Mouse (Mus musculus): ENCODE data around the gene Anks1b. TPM values are rescaled to one million over a fixed set of nuclear protein-coding genes. Genes with fewer than 3 reads are reported as not detected.

The Anks1b gene
- 15.0 and 17.3 TPM in 2 replicates for polyA plus RNA-seq (2014; fragmentation: Nextera tagmentation; extraction: Ambion mirVana)

- Histone ChIP-seq H3K27me3 (ENCODE audit: control insufficient read depth, insufficient read depth, low read length) (no peaks in the 10 kb centered on the region), H3K4me2 (ENCODE audit: low read depth, low read length, severe bottlenecking) (peak within 1 kb of the TSS; percentile 93), H3K9ac (ENCODE audit: low read length) (peak within 1 kb of the TSS; percentile 72), H3K9me3 (ENCODE audit: control insufficient read depth, low read length) (no peaks in the 10 kb centered on the region), H3K4me1 (replicated peaks; ENCODE audit: control insufficient read depth, insufficient read depth, low read length) (no peaks in the 10 kb centered on the region), H3K36me3 (ENCODE audit: control insufficient read depth, insufficient read depth, low read length) (no peaks in the 10 kb centered on the region), H3K27ac (ENCODE audit: low read depth, low read length) (peak within 1 kb of the TSS; percentile 37; the same call in 1 of the 2 replicates), H3K4me3 (ENCODE audit: low read depth, low read length) (peak within 1 kb of the TSS; percentile 75)
- DNase-seq (ENCODE audit: low spot score) (peak; percentile 82), ATAC-seq (replicated peaks; ENCODE audit: low FRiP score) (peak; percentile 86)
- under 1% methylated on average over 48 of the region's 48 CpGs for WGBS
Observed at GRCm38 (mm10) chr10:89873146-89873950, at the start of gene Anks1b. Anks1b (plus strand) TSS chr10:89873509.

- no peak for ATAC-seq (replicated peaks; ENCODE audit: low FRiP score)
- no peak for DNase-seq (ENCODE audit: low spot score)
- Histone ChIP-seq H3K27me3 (ENCODE audit: control insufficient read depth, insufficient read depth, low read length) (no peaks in the 10 kb centered on the region), H3K4me2 (ENCODE audit: low read depth, low read length, severe bottlenecking) (no peak overlapping the region), H3K27ac (ENCODE audit: low read depth, low read length) (no peak overlapping the region), H3K36me3 (ENCODE audit: control insufficient read depth, insufficient read depth, low read length) (no peaks in the 10 kb centered on the region), H3K4me3 (ENCODE audit: low read depth, low read length) (no peak overlapping the region), H3K4me1 (replicated peaks; ENCODE audit: control insufficient read depth, insufficient read depth, low read length) (no peaks in the 10 kb centered on the region), H3K9me3 (ENCODE audit: control insufficient read depth, low read length) (no peaks in the 10 kb centered on the region), H3K9ac (ENCODE audit: low read length) (no peak overlapping the region)
- WGBS, result 42% methylated on average over 2 of the region's 2 CpGs
Observed at GRCm38 (mm10) chr10:89823906-89824305, 49.4 kb upstream of the Anks1b start.

GRCm38 (mm10) chr10:89826896-89827295 is 46.4 kb upstream of the Anks1b start:
- H3K27me3 ChIP-seq (ENCODE audit: control insufficient read depth, insufficient read depth, low read length), result no peaks in the 10 kb centered on the region
- no peaks in the 10 kb centered on the region for H3K4me1 ChIP-seq (replicated peaks; ENCODE audit: control insufficient read depth, insufficient read depth, low read length)
- no peaks in the 10 kb centered on the region for H3K36me3 ChIP-seq (ENCODE audit: control insufficient read depth, insufficient read depth, low read length)
- H3K4me3 ChIP-seq (ENCODE audit: low read depth, low read length), result no peak overlapping the region
- no peak overlapping the region for H3K4me2 ChIP-seq (ENCODE audit: low read depth, low read length, severe bottlenecking)
- H3K27ac ChIP-seq (ENCODE audit: low read depth, low read length), result no peak overlapping the region
- DNase-seq (ENCODE audit: low spot score), result no peak
- no peak overlapping the region for H3K9ac ChIP-seq (ENCODE audit: low read length)
- 82% methylated on average over 3 of the region's 3 CpGs for WGBS
- no peak for ATAC-seq (replicated peaks; ENCODE audit: low FRiP score)
- H3K9me3 ChIP-seq (ENCODE audit: control insufficient read depth, low read length), result no peaks in the 10 kb centered on the region

GRCm38 (mm10) chr10:89832334-89832733 is 41.0 kb upstream of the Anks1b start:
- ATAC-seq (replicated peaks; ENCODE audit: low FRiP score) (no peak), DNase-seq (ENCODE audit: low spot score) (no peak)
- H3K27me3 ChIP-seq (ENCODE audit: control insufficient read depth, insufficient read depth, low read length), result no peaks in the 10 kb centered on the region
- no peak overlapping the region for H3K9ac ChIP-seq (ENCODE audit: low read length)
- no peaks in the 10 kb centered on the region for H3K4me1 ChIP-seq (replicated peaks; ENCODE audit: control insufficient read depth, insufficient read depth, low read length)
- no peak overlapping the region for H3K27ac ChIP-seq (ENCODE audit: low read depth, low read length)
- H3K36me3 ChIP-seq (ENCODE audit: control insufficient read depth, insufficient read depth, low read length), result no peaks in the 10 kb centered on the region
- H3K4me3 ChIP-seq (ENCODE audit: low read depth, low read length), result no peak overlapping the region
- H3K4me2 ChIP-seq (ENCODE audit: low read depth, low read length, severe bottlenecking), result no peak overlapping the region
- WGBS, result 86% methylated on average over 4 of the region's 4 CpGs
- no peaks in the 10 kb centered on the region for H3K9me3 ChIP-seq (ENCODE audit: control insufficient read depth, low read length)

- no peak for DNase-seq (ENCODE audit: low spot score)
- no peaks in the 10 kb centered on the region for H3K27me3 ChIP-seq (ENCODE audit: control insufficient read depth, insufficient read depth, low read length)
- no peak overlapping the region for H3K9ac ChIP-seq (ENCODE audit: low read length)
Observed at GRCm38 (mm10) chr10:89833166-89833565, 40.1 kb upstream of the Anks1b start.

GRCm38 (mm10) chr10:89837476-89837875 is 35.8 kb upstream of the Anks1b start:
- Histone ChIP-seq H3K4me2 (ENCODE audit: low read depth, low read length, severe bottlenecking) (no peak overlapping the region), H3K36me3 (ENCODE audit: control insufficient read depth, insufficient read depth, low read length) (no peaks in the 10 kb centered on the region), H3K27ac (ENCODE audit: low read depth, low read length) (no peak overlapping the region), H3K4me3 (ENCODE audit: low read depth, low read length) (no peak overlapping the region), H3K4me1 (replicated peaks; ENCODE audit: control insufficient read depth, insufficient read depth, low read length) (no peaks in the 10 kb centered on the region), H3K9me3 (ENCODE audit: control insufficient read depth, low read length) (no peaks in the 10 kb centered on the region), H3K27me3 (ENCODE audit: control insufficient read depth, insufficient read depth, low read length) (no peaks in the 10 kb centered on the region), H3K9ac (ENCODE audit: low read length) (no peak overlapping the region)
- no peak for DNase-seq (ENCODE audit: low spot score)
- 50% methylated on average over 3 of the region's 3 CpGs for WGBS
- no peak for ATAC-seq (replicated peaks; ENCODE audit: low FRiP score)

More at GRCm38 (mm10) chr10:89833166-89833565, 40.1 kb upstream of the Anks1b start:
- Histone ChIP-seq H3K36me3 (ENCODE audit: control insufficient read depth, insufficient read depth, low read length) (no peaks in the 10 kb centered on the region), H3K9me3 (ENCODE audit: control insufficient read depth, low read length) (no peaks in the 10 kb centered on the region), H3K4me2 (ENCODE audit: low read depth, low read length, severe bottlenecking) (no peak overlapping the region), H3K27ac (ENCODE audit: low read depth, low read length) (no peak overlapping the region), H3K4me3 (ENCODE audit: low read depth, low read length) (no peak overlapping the region), H3K4me1 (replicated peaks; ENCODE audit: control insufficient read depth, insufficient read depth, low read length) (no peaks in the 10 kb centered on the region)
- no peak for ATAC-seq (replicated peaks; ENCODE audit: low FRiP score)
- WGBS, result 90% methylated on average over 10 of the region's 10 CpGs

- H3K9ac ChIP-seq (ENCODE audit: low read length), result no peak overlapping the region
- no peaks in the 10 kb centered on the region for H3K9me3 ChIP-seq (ENCODE audit: control insufficient read depth, low read length)
- ATAC-seq (replicated peaks; ENCODE audit: low FRiP score) (no peak), DNase-seq (ENCODE audit: low spot score) (no peak)
- H3K36me3 ChIP-seq (ENCODE audit: control insufficient read depth, insufficient read depth, low read length), result no peaks in the 10 kb centered on the region
- no peak overlapping the region for H3K4me3 ChIP-seq (ENCODE audit: low read depth, low read length)
- 89% methylated on average over 3 of the region's 3 CpGs for WGBS
- H3K4me2 ChIP-seq (ENCODE audit: low read depth, low read length, severe bottlenecking), result no peak overlapping the region
- no peaks in the 10 kb centered on the region for H3K4me1 ChIP-seq (replicated peaks; ENCODE audit: control insufficient read depth, insufficient read depth, low read length)
- H3K27me3 ChIP-seq (ENCODE audit: control insufficient read depth, insufficient read depth, low read length), result no peaks in the 10 kb centered on the region
- no peak overlapping the region for H3K27ac ChIP-seq (ENCODE audit: low read depth, low read length)
Observed at GRCm38 (mm10) chr10:89838834-89839233, 34.5 kb upstream of the Anks1b start.

GRCm38 (mm10) chr10:89850951-89851350 is 22.4 kb upstream of the Anks1b start:
- H3K9me3 ChIP-seq (ENCODE audit: control insufficient read depth, low read length), result no peaks in the 10 kb centered on the region
- WGBS, result 94% methylated on average over 6 of the region's 6 CpGs
- no peaks in the 10 kb centered on the region for H3K4me1 ChIP-seq (replicated peaks; ENCODE audit: control insufficient read depth, insufficient read depth, low read length)
- no peak for ATAC-seq (replicated peaks; ENCODE audit: low FRiP score)
- H3K4me3 ChIP-seq (ENCODE audit: low read depth, low read length), result no peak overlapping the region
- no peaks in the 10 kb centered on the region for H3K36me3 ChIP-seq (ENCODE audit: control insufficient read depth, insufficient read depth, low read length)
- H3K4me2 ChIP-seq (ENCODE audit: low read depth, low read length, severe bottlenecking), result no peak overlapping the region
- H3K27me3 ChIP-seq (ENCODE audit: control insufficient read depth, insufficient read depth, low read length), result no peaks in the 10 kb centered on the region
- H3K9ac ChIP-seq (ENCODE audit: low read length), result no peak overlapping the region
- DNase-seq (ENCODE audit: low spot score), result no peak
- H3K27ac ChIP-seq (ENCODE audit: low read depth, low read length), result no peak overlapping the region
